Mouse (Mus musculus): ENCODE measurements around the gene Il31ra. TPM values are rescaled to one million over a fixed set of nuclear protein-coding genes. Genes with fewer than 3 reads are reported as not detected.

The Il31ra gene
- total RNA-seq, 2 experiments from 2014 or later = not detected

GRCm38 (mm10) chr13:112509465-112509864, 84.7 kb downstream of the Il31ra start:
- DNase-seq (ENCODE audit: low spot score) = peak; percentile 56

DNA sequence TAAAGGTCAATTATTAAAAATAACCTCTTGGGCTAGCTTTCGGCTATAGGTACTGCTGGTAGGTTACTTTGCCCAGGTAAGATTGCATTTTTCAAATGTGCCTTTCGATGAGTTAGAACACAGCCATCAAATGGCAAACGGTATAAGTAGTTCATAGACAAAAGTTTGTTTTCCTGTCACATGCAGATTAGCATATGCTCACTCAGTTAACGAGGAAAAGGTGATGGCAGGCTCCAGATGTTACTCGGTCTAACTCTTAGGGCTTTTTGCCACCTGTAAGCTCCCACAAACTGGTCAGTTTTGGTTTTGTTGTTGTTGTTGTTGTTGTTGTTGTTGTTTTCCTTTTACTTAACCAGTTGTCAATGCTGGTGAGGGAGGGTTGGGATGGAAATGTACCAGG, 85.7 kb downstream of the Il31ra start:
- no peak for DNase-seq (ENCODE audit: low spot score)

- no peak for DNase-seq (ENCODE audit: low spot score)
Measured at GRCm38 (mm10) chr13:112507691-112508090, 86.5 kb downstream of the Il31ra start.

DNA sequence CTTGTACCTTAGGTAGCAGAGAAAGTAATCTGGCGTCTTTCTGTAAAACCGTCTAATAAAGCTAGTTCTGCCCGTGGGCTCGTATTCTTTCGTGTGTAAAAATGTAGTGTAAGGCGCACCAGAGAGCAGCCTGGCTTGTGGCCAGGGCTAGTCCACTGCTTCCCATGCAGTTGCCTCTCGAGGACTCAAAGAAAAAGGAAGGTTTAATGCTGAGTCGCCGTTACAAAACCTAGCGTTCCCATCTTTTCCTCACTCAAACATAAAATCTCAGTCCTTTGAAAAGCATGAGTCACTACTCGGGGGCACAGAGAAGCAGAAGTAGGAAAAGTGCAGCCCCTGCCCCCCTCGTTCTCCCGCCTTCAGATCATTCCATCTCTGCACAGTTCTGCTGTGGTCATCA, 87.4 kb downstream of the Il31ra start:
- DNase-seq (ENCODE audit: low spot score) = no peak

DNA sequence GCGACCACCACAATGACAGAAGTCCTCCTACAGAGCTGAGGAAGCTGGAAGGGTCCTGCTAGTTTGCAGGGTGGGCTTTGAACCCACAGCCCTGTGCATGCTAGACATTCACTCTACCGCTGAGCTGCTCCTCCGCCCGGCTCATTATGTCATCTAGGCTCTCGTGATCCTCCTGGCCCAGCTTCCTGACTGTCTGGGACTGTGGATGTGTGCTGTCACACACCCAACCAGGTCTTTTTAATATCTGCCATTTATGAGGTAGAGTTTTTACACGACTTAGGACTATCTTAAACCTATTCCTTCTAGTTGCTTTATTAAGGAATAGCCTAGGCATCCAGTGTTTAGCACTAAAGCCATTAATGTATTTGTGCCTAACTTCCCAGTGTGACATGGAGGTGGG, 88.7 kb downstream of the Il31ra start:
- DNase-seq (ENCODE audit: low spot score) = no peak

DNA sequence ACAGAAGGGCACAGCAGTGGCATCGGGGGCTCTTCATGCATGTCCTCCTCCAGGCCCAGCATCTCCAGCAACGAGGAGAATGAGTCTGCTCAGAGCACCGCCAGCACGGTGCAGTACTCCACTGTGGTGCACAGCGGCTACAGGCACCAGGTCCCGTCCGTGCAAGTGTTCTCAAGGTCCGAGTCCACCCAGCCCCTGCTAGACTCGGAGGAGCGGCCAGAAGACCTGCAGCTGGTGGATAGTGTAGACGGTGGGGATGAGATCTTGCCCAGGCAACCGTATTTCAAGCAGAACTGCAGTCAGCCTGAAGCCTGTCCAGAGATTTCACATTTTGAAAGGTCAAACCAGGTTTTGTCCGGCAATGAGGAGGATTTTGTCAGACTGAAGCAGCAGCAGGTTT, 90.3 kb downstream of the Il31ra start:
- DNase-seq (ENCODE audit: low spot score) = no peak

GRCm38 (mm10) chr13:112500466-112500865, 93.7 kb downstream of the Il31ra start:
- DNase-seq (ENCODE audit: low spot score) = no peak

DNA sequence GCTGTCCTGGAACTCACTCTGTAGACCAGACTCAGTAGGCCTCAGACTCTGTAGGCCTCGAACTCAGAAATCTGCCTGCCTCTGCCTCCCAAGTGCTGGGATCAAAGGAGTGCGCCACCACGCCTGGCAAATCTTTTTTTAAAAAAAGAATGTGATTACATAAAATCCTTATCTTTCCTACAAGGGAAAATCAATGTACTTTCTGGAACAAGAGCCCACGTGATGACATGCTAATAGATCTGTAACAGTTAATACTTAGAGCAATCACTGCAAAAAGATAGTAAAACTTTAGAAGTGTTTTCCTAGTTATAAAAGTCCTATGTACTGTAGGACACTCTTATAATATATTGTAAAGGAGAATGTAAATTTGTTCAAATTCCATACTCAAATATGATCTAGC, 94.1 kb downstream of the Il31ra start:
- no peak for DNase-seq (ENCODE audit: low spot score)

- no peak for DNase-seq (ENCODE audit: low spot score)
Measured at GRCm38 (mm10) chr13:112494590-112494989, 99.6 kb downstream of the Il31ra start.

GRCm38 (mm10) chr13:112492285-112492678, 101.9 kb downstream of the Il31ra start:
- DNase-seq (ENCODE audit: low spot score) = no peak

DNA sequence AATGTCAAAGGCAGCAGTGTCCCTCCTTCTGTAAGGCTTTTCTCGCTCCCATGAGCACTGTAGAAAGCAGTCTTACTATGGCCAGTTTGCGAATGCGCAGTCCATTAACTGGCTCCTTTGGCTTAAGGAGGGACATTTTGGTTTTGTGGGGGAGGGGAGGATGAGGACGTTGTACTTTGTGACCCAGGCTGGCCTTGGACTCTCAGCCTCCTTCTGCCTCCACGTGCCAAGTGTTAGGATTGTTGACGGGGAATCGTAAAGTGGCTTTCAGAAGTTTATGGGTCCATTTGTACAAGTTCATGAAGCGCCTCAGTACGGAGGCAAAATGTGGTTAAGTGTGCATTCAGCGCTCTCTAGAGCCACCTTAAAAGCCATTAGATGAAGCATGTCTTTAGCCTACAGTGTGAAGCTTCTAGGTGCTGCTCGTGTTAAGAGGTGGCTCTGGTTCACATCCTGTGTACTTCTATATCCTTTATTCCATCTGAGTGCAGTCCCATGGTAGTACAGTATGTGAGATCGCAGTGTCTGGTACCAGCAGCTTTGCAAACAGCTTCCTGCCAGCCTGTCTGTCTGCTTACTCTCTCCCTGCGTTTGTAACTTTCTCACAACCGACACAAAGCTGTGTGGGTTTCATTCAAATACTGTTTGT, 102.4 kb downstream of the Il31ra start:
- DNase-seq (ENCODE audit: low spot score) = no peak

DNA sequence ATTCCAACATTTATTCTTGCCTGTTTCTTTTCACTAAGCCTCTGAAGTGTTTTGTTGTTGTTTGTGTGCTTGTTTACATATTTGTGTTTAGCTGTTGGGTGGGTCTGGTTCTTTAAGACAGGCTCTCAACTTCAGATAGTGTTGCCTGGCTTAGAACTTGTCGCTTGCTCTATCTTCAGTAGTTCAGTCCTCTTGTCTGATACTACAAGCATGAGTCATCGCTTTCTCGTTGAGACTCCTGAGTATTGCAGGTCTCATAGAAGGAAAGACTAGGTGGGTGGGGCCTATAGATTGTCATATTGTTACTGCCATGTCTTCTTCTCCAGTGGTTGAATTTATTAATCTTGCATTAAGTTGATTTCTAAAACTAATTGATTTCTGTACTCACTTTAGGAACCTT, 104.1 kb downstream of the Il31ra start:
- no peak for DNase-seq (ENCODE audit: low spot score)

GRCm38 (mm10) chr13:112486676-112487075, 107.5 kb downstream of the Il31ra start:
- DNase-seq (ENCODE audit: low spot score) = no peak

DNA sequence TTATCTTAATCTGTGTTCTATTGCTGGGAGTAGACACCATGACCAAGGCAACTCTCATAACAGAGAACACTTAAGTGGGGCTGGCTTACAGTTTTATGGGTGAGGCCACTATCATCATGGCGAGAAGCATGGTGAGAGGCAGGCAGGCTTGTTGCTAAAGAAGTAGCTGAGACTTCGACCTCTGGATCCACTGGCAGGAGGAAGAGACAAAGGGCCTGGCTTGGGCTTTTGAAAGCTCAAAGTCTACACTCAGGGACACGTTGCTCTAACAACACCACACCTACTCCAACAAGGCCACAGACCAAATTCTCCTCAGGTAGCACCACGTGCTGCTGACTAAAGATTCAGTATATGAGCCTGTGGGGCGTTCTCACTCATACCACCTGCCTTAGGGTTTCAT, 107.9 kb downstream of the Il31ra start:
- no peak for DNase-seq (ENCODE audit: low spot score)

DNA sequence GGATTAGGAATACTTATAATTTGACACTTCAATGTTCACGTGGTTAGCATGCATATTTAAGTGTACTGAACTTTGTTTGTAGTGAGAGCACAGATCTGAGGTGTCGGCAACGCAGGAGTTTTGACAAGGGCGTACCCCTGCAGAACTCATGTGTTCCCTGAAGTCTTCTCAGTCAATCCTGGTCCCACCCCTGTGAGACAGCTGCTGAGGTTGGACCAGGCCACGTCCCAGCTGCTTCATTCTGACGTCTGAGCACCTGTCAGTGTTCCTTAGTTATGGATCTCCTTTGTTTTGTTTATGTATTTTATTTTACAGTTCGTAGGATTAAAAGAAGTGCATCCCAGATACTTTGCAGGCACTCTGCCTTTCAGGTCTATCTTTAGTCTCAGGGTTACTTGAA, 111.1 kb downstream of the Il31ra start:
- DNase-seq (ENCODE audit: low spot score) = no peak

- no peak for DNase-seq (ENCODE audit: low spot score)
Measured at GRCm38 (mm10) chr13:112482525-112482924, 111.6 kb downstream of the Il31ra start.

- no peak for DNase-seq (ENCODE audit: low spot score)
Measured at GRCm38 (mm10) chr13:112479926-112480325, 114.2 kb downstream of the Il31ra start.

DNA sequence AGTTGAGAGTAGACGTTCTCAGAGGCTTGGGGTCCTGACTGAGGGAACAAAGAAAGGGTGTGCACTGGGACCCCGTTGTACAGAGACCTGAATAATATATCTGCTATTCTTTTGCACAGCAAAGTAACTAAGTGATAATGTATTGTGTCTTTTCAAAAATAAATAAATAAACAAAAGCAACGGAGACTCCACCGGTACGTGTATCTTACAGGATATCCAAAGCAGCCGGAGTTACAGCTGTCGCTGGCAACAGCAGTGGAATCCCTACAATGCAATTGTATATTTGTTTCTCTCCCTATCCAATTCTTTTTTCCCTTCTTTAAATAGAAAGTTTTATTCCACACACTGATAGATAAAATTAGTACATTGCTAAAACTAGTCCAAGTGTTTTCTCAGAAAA, 115.1 kb downstream of the Il31ra start:
- DNase-seq (ENCODE audit: low spot score) = no peak

DNA sequence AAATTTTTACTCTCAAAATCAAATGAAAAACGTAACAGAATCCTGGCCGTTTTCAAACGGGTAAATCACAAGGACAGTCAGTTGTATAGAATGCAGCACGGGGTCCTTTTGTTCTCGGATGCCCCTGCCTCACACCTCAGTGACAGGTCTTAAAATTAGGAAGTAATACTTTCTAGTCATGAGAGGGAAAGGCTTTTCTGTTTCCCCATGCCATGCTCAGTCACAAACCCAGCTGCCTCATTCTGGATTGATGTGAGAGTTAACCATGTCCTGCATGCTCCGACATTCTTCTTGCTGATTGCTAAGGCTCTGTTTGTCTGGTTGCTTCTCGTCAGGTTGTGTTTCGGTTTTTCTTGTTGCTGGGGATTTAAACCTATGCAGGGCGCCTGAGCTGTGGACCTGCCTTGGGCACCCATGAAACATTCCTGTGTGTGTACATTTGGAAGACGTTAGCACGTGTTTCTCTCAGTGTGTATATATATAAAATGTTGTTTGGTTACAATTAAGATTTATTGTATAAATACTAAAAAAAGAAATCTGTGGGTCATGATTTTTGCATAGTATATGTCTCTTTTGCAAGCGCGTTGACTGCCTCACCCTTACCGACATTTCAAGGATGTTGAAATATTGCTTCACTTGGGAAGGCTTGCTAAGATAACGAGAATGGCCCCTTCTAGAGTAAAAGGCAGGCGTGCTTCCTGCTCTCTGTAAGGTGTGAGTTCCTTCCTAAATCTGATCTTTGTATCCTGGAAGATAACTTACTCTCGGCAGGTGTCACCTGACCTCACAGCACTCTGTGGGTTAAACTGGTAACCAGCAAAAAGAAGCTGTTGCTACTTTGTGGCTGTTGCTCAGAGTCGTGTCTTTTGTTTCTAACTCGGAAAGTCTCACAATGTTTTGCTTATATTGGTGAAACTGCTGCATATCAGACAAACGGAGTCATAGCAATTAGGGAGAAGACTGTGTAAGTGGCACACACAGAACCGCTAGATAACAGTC, 120.1 kb downstream of the Il31ra start:
- no peak for DNase-seq (ENCODE audit: low spot score)

GRCm38 (mm10) chr13:112472401-112473023, 121.6 kb downstream of the Il31ra start:
- no peak for DNase-seq (ENCODE audit: low spot score)

DNA sequence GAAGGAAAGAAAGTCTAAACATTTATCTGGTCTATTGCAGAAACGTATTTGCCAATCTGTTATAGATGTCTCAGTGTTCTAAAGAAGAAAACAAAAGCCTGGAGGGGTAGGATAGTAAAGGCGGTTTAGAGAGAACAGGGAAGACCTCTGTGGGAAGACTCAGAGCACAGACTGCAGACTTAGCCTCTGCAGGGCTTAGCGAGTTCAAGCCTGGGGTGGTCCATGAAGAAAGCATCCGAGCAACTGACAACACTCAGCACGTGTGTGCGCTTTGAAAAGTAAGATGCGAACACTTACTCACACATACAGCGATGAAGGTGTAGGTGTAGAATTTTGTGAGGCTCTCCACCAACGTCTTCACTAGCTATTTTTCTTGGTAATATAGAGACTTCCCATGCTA, 123.0 kb downstream of the Il31ra start:
- no peak for DNase-seq (ENCODE audit: low spot score)

Measured in gastrocnemius, adult 18-20 months (tissue).